Mouse (Mus musculus) CH12.LX (cell line): ENCODE measurements around the gene Tspyl3. TPM values are rescaled to one million over a fixed set of nuclear protein-coding genes. Genes with fewer than 3 reads are reported as not detected.
A peak's percentile ranks its signal among the peaks of the same experiment; 100 is the strongest.

Experiments used
- DNase-seq: peaks from one replicate; pipeline ENCODE4 v3.0.0-alpha.2; 2013; ENCODE audit errors: extremely low read depth
- H3K27ac ChIP-seq: 2 replicates; pipeline ENCODE4 v1.5.1; 2012; ENCODE audit warnings: low read depth, mild to moderate bottlenecking, control low read depth, moderate library complexity; ENCODE audit not compliant: insufficient read depth
- H3K27me3 ChIP-seq: replicated peaks from 2 replicates; pipeline ENCODE3; 2012; ENCODE audit warnings: inconsistent platforms
- H3K36me3 ChIP-seq, 2 experiments: replicated peaks in 1 of 2; 2 replicates each; pipeline versions ENCODE3 to v1.6.1; 2012; ENCODE audit warnings: inconsistent platforms in 1 of 2, low read length in 1 of 2, mild to moderate bottlenecking in 1 of 2, mixed read lengths in 1 of 2, moderate library complexity in 1 of 2; ENCODE audit not compliant: control insufficient read depth in 1 of 2, insufficient read depth in 1 of 2
- H3K4me1 ChIP-seq, 2 experiments: 2 replicates each; pipeline ENCODE4 v1.6.1; 2012; ENCODE audit warnings: inconsistent platforms in 1 of 2, moderate library complexity in 1 of 2; ENCODE audit not compliant: insufficient read depth in 2 of 2, control insufficient read depth in 1 of 2
- H3K4me2 ChIP-seq: 2 replicates; pipeline ENCODE4 v1.6.1; 2012; ENCODE audit warnings: low read depth, mild to moderate bottlenecking, control low read depth; ENCODE audit not compliant: poor library complexity, insufficient read depth, severe bottlenecking
- H3K4me3 ChIP-seq, 3 experiments: fragments of 150-350 bp in 1 of 3; sonication (generic) in 1 of 3; replicated peaks in 1 of 3; 2 replicates each; pipeline versions ENCODE3 to v1.5.1; 2011 to 2012; ENCODE audit warnings: low read depth in 2 of 3, low read length in 2 of 3, mild to moderate bottlenecking in 2 of 3, moderate library complexity in 2 of 3, control low read depth in 1 of 3, improper control_type of control experiment in 1 of 3, inconsistent platforms in 1 of 3, mixed read lengths in 1 of 3; ENCODE audit not compliant: poor library complexity in 1 of 3
- H3K79me2 ChIP-seq: replicated peaks from 2 replicates; pipeline ENCODE4 v1.6.1; 2012; ENCODE audit warnings: mild to moderate bottlenecking, moderate library complexity; ENCODE audit not compliant: control insufficient read depth, poor library complexity, insufficient read depth, severe bottlenecking; ENCODE audit errors: extremely low read depth
- H3K9ac ChIP-seq: 2 replicates; pipeline ENCODE4 v1.6.1; 2012; ENCODE audit warnings: low read depth, mild to moderate bottlenecking, control low read depth, moderate library complexity; ENCODE audit not compliant: insufficient read depth
- H3K9me3 ChIP-seq: replicated peaks from 2 replicates; pipeline ENCODE3; 2012; ENCODE audit warnings: low read length, inconsistent platforms, mixed read lengths
- BHLHE40 ChIP-seq: IDR thresholded peaks from 2 replicates; pipeline ENCODE4 v1.6.1; 2011; ENCODE audit warnings: mild to moderate bottlenecking, low read depth, low read length, improper control_type of control experiment
- CHD1 ChIP-seq: IDR thresholded peaks from 2 replicates; pipeline ENCODE4 v1.6.1; 2012; ENCODE audit warnings: low read depth, low read length, improper control_type of control experiment, inconsistent platforms
- CHD2 ChIP-seq: IDR thresholded peaks from 2 replicates; pipeline ENCODE4 v1.6.1; 2011; ENCODE audit warnings: low read length, improper control_type of control experiment
- CTCF ChIP-seq, 2 experiments: IDR thresholded peaks in 1 of 2; conservative IDR thresholded peaks in 1 of 2; 2 replicates each; pipeline ENCODE4 v1.5.1; 2011 to 2012; ENCODE audit warnings: low read depth in 2 of 2, low read length in 2 of 2, improper control_type of control experiment in 1 of 2, inconsistent platforms in 1 of 2, mild to moderate bottlenecking in 1 of 2, moderate library complexity in 1 of 2
- E2F4 ChIP-seq: IDR thresholded peaks from 2 replicates; pipeline ENCODE4 v1.6.1; 2011; ENCODE audit warnings: low read depth, low read length, improper control_type of control experiment; ENCODE audit not compliant: insufficient replicate concordance
- ELF1 ChIP-seq: IDR thresholded peaks from 2 replicates; pipeline ENCODE4 v1.6.1; 2014; ENCODE audit warnings: low read depth, mild to moderate bottlenecking, inconsistent platforms, low read length, improper control_type of control experiment
- EP300 ChIP-seq: IDR thresholded peaks from 2 replicates; pipeline ENCODE4 v1.6.1; 2011; ENCODE audit warnings: low read length, improper control_type of control experiment
- ETS1 ChIP-seq: conservative IDR thresholded peaks from 2 replicates; pipeline ENCODE4 v1.6.1; 2012; ENCODE audit warnings: low read depth, mild to moderate bottlenecking, inconsistent platforms, low read length, improper control_type of control experiment, moderate library complexity
- HCFC1 ChIP-seq: IDR thresholded peaks from 2 replicates; pipeline ENCODE4 v1.6.1; 2012; ENCODE audit warnings: low read depth, mild to moderate bottlenecking, inconsistent platforms, low read length, improper control_type of control experiment
- IRF4 ChIP-seq: IDR thresholded peaks from 2 replicates; pipeline ENCODE4 v1.6.1; 2014; ENCODE audit warnings: low read depth, mild to moderate bottlenecking, inconsistent platforms, low read length, improper control_type of control experiment
- JUN ChIP-seq: IDR thresholded peaks from 2 replicates; pipeline ENCODE4 v1.6.1; 2011; ENCODE audit warnings: low read depth, mild to moderate bottlenecking, low read length, improper control_type of control experiment, moderate library complexity; ENCODE audit not compliant: insufficient read depth
- JUND ChIP-seq: conservative IDR thresholded peaks from 2 replicates; pipeline ENCODE4 v1.6.1; 2011; ENCODE audit warnings: low read depth, low read length, improper control_type of control experiment
- KAT2A ChIP-seq: IDR thresholded peaks from 2 replicates; pipeline ENCODE4 v1.6.1; 2012; ENCODE audit warnings: low read length, improper control_type of control experiment, inconsistent platforms; ENCODE audit not compliant: insufficient replicate concordance
- MAX ChIP-seq: IDR thresholded peaks from 2 replicates; pipeline ENCODE4 v1.6.1; 2011; ENCODE audit warnings: low read length, improper control_type of control experiment
- MAZ ChIP-seq: IDR thresholded peaks from 2 replicates; pipeline ENCODE4 v1.6.1; 2012; ENCODE audit warnings: low read depth, mild to moderate bottlenecking, inconsistent platforms, low read length, improper control_type of control experiment, moderate library complexity
- MEF2A ChIP-seq: IDR thresholded peaks from 2 replicates; pipeline ENCODE4 v1.6.1; 2014; ENCODE audit warnings: low read depth, mild to moderate bottlenecking, inconsistent platforms, low read length, improper control_type of control experiment, borderline replicate concordance
- MXI1 ChIP-seq: IDR thresholded peaks from 2 replicates; pipeline ENCODE4 v1.6.1; 2011; ENCODE audit warnings: mild to moderate bottlenecking, low read depth, low read length, improper control_type of control experiment
- MYC ChIP-seq: IDR thresholded peaks from 2 replicates; pipeline ENCODE4 v1.6.1; 2011; ENCODE audit warnings: low read depth, mild to moderate bottlenecking, improper control_type of control experiment, low read length
- NRF1 ChIP-seq: IDR thresholded peaks from 2 replicates; pipeline ENCODE4 v1.6.1; 2014; ENCODE audit warnings: low read depth, mild to moderate bottlenecking, inconsistent platforms, low read length, improper control_type of control experiment, moderate library complexity
- PAX5 ChIP-seq: IDR thresholded peaks from 2 replicates; pipeline ENCODE4 v1.6.1; 2012; ENCODE audit warnings: low read length, inconsistent platforms, mixed read lengths
- POLR2A ChIP-seq: IDR thresholded peaks from 2 replicates; pipeline ENCODE4 v1.6.1; 2011; ENCODE audit warnings: low read depth, mild to moderate bottlenecking, improper control_type of control experiment, low read length
- POLR2AphosphoS2 ChIP-seq: IDR thresholded peaks from 2 replicates; pipeline ENCODE4 v1.6.1; 2011; ENCODE audit warnings: low read depth, low read length, improper control_type of control experiment
- SIN3A ChIP-seq: IDR thresholded peaks from 2 replicates; pipeline ENCODE4 v1.6.1; 2012; ENCODE audit warnings: low read length, improper control_type of control experiment, inconsistent platforms
- SMC3 ChIP-seq: IDR thresholded peaks from 2 replicates; pipeline ENCODE4 v1.6.1; 2011; ENCODE audit warnings: low read depth, low read length, improper control_type of control experiment
- TBP ChIP-seq: conservative IDR thresholded peaks from 2 replicates; pipeline ENCODE4 v1.6.1; 2011; ENCODE audit warnings: low read depth, low read length, improper control_type of control experiment
- UBTF ChIP-seq: IDR thresholded peaks from 2 replicates; pipeline ENCODE4 v1.6.1; 2012; ENCODE audit warnings: low read depth, mild to moderate bottlenecking, inconsistent platforms, low read length, improper control_type of control experiment, moderate library complexity
- USF1 ChIP-seq: IDR thresholded peaks from 2 replicates; pipeline ENCODE4 v1.6.1; 2014; ENCODE audit warnings: low read depth, mild to moderate bottlenecking, inconsistent platforms, low read length, improper control_type of control experiment
- USF2 ChIP-seq: conservative IDR thresholded peaks from 2 replicates; pipeline ENCODE4 v1.6.1; 2011; ENCODE audit warnings: low read depth, low read length, improper control_type of control experiment
- ZC3H11A ChIP-seq: IDR thresholded peaks from 2 replicates; pipeline ENCODE4 v1.6.1; 2012; ENCODE audit warnings: low read depth, mild to moderate bottlenecking, inconsistent platforms, low read length, improper control_type of control experiment
- ZKSCAN1 ChIP-seq: IDR thresholded peaks from 2 replicates; pipeline ENCODE4 v1.6.1; 2012; ENCODE audit warnings: low read depth, inconsistent platforms, low read length, improper control_type of control experiment, borderline replicate concordance
- ZMIZ1 ChIP-seq: IDR thresholded peaks from 2 replicates; pipeline ENCODE4 v1.6.1; 2012; ENCODE audit warnings: low read depth, mild to moderate bottlenecking, inconsistent platforms, low read length, improper control_type of control experiment
- ZNF384 ChIP-seq: IDR thresholded peaks from 2 replicates; pipeline ENCODE4 v1.6.1; 2012; ENCODE audit warnings: low read depth, low read length, improper control_type of control experiment, inconsistent platforms
- dilution Hi-C: fragments of 300-500 bp; cut with MboI; formaldehyde crosslinking; loops from 2 replicates; pipeline ENCODE4 v1.14.3; 2020; ENCODE audit warnings: low sequenced_read_pairs; ENCODE audit not compliant: extremely low pct_unique_long_range_greater_than_20kb, extremely low pct_ligation_motif_present
- in situ Hi-C: fragments of 300-500 bp; cut with MboI; formaldehyde crosslinking; loops from 3 replicates; pipeline ENCODE4 v1.14.3; 2019; ENCODE audit warnings: low sequenced_read_pairs, low pct_ligation_motif_present, low pct_unique_long_range_greater_than_20kb, mixed read lengths
- polyA plus RNA-seq: library from polyadenylated mRNA; unstranded; fragments of >175 nt; gene quantifications from 2 replicates; pipeline ENCODE4 v1.2.1, GENCODE M21; 2012; ENCODE audit warnings: low read depth; ENCODE audit not compliant: insufficient read length
- total RNA-seq, 2 experiments: library from RNA; depleted of rRNA; stranded (reverse); fragments of 300-350 nt in 1 of 2; fragments of >200 nt in 1 of 2; gene quantifications; 2 replicates each; pipeline ENCODE4 v1.2.3; 2012 to 2014

Gene Tspyl3
- total and polyA plus RNA-seq, 3 experiments: 9.6 to 16.5 (median 12.1) TPM

- Histone ChIP-seq H3K9me3 (no peaks in the 10 kb centered on the region), H3K27me3 (no peaks in the 10 kb centered on the region), H3K79me2 (no peaks in the 10 kb centered on the region), H3K27ac (no peak overlapping the region), H3K36me3 (peaks cover 0 to 16% of the 10 kb centered on the region in 2 experiments), H3K4me2 (no peak overlapping the region), H3K9ac (no peak overlapping the region), H3K4me3 (no peak overlapping the region), H3K4me1 (peaks cover 9 to 24% of the 10 kb centered on the region in 2 experiments)
- dilution Hi-C loops: no loop called here
- no peak for DNase-seq
- in situ Hi-C loops: no loop called here
- no peak for TF ChIP-seq TBP
- TF ChIP-seq CTCF (conservative IDR thresholded peaks at IDR 0.05 in 1 of 2, IDR thresholded peaks at IDR 0.05 in 1 of 2; ENCODE audit: low read depth in 2 of 2, low read length in 2 of 2): no peak
- no peak for TF ChIP-seq SIN3A
- TF ChIP-seq MXI1: no peak
- no peak for TF ChIP-seq PAX5
- 0 out of 2 replicates have a peak, but pooled peaks have one; percentile 14 for TF ChIP-seq ETS1
Measured at GRCm38 (mm10) chr2:153215421-153215820, 9.8 kb downstream of the Tspyl3 start.

- H3K9ac ChIP-seq: no peak overlapping the region
- H3K4me2 ChIP-seq: no peak overlapping the region
- no peaks in the 10 kb centered on the region for H3K79me2 ChIP-seq
- peaks cover 9 to 24% of the 10 kb centered on the region in 2 experiments for H3K4me1 ChIP-seq
- no peak overlapping the region for H3K27ac ChIP-seq
- H3K9me3 ChIP-seq: no peaks in the 10 kb centered on the region
- H3K4me3 ChIP-seq: no peak overlapping the region
- H3K27me3 ChIP-seq: no peaks in the 10 kb centered on the region
- dilution Hi-C loops: no loop called here
- peaks cover 2 to 17% of the 10 kb centered on the region in 2 experiments for H3K36me3 ChIP-seq
- no peak for DNase-seq
- in situ Hi-C loops: no loop called here
- TF ChIP-seq CHD1 (no peak), HCFC1 (no peak), ETS1 (peak; percentile 25; the same call in 1 of the 2 replicates), E2F4 (no peak), EP300 (no peak), ZKSCAN1 (no peak), JUN (no peak), ZNF384 (no peak), MAZ (no peak), POLR2AphosphoS2 (no peak), MYC (no peak), MXI1 (no peak), POLR2A (no peak), BHLHE40 (0 out of 2 replicates have a peak, but pooled peaks have one; percentile 39), CTCF (conservative IDR thresholded peaks at IDR 0.05 in 1 of 2, IDR thresholded peaks at IDR 0.05 in 1 of 2; ENCODE audit: low read depth in 2 of 2, low read length in 2 of 2) (no peak), SIN3A (no peak), KAT2A (no peak), ELF1 (0 out of 2 replicates have a peak, but pooled peaks have one; percentile 13), USF1 (0 out of 2 replicates have a peak, but pooled peaks have one; percentile 21), MEF2A (no peak), UBTF (no peak), MAX (0 out of 2 replicates have a peak, but pooled peaks have one; percentile 42), SMC3 (no peak), ZMIZ1 (no peak), USF2 (no peak), JUND (no peak), NRF1 (no peak), IRF4 (no peak), TBP (no peak), ZC3H11A (no peak), CHD2 (no peak), PAX5 (no peak)
Measured at GRCm38 (mm10) chr2:153214771-153215259, 10.4 kb downstream of the Tspyl3 start.
